Mouse (Mus musculus): Measurements from ENCODE around the gene Gm14743. TPM values are rescaled to one million over a fixed set of nuclear protein-coding genes. Genes with fewer than 3 reads are reported as not detected.
"Not testable (repeated sequence)": the region's sequence is repeated elsewhere in the genome, so short reads cannot be mapped to it uniquely, and the experiment has no call there.

Gm14743 gene
- polyA plus RNA-seq (2015; fragmentation: Nextera tagmentation; extraction: Ambion mirVana): not detected in 2 replicates

DNA sequence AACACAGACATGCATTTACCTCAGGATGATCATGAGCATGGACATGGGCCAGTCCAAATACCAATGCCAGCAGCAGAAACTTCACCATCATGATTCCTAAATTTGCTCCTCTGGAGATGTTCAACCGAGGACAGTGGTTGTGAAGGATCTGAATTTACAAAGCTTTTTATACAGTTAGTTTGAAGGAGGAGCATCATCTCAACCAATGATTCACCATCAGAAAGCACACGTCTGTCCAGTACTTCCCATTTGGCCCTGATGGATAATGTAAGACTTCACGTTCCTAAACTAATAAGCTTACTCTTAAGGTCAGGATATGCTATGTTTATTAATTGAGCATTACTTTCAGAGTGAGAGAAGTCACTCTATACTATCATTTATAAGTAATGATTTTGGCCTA is at the start of gene Gm14743:
Gene Gm14743 (minus strand): TSS at position 101 of the 400 bp plus-strand sequence.
- not testable (repeated sequence) for H3K9ac ChIP-seq; H3K27me3 ChIP-seq (replicated peaks); ATAC-seq (ENCODE audit: insufficient read depth, low FRiP score, low read depth); H3K4me2 ChIP-seq; H3K27ac ChIP-seq; H3K36me3 ChIP-seq; H3K9me3 ChIP-seq; H3K4me3 ChIP-seq (replicated peaks); H3K4me1 ChIP-seq
- WGBS: no CpG with 5 or more reads among the region's 3 CpGs

DNA sequence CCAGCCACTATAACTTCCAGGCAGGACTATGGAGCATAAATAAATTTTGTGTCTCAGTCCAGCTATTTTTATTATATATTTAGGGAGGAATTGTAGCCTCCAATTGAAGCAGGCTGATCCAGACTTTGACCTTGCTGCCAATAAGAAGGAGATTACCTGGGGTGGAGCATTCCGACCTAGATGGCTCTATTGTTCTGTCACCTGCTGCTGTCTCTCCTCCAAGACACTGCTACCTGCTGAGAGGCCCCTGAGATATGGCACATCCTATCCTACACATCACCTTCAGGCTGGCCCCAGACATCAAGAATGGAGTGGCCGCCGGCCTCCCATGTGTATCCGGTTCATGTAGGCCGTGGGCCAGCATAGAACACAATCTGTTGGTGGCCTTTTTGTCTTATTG is 42.9 kb downstream of the Gm14743 start:
- Histone ChIP-seq H3K4me2 (no peak overlapping the region), H3K27me3 (replicated peaks) (no peaks in the 10 kb centered on the region), H3K9ac (no peak overlapping the region), H3K4me1 (no peaks in the 10 kb centered on the region), H3K27ac (no peak overlapping the region), H3K36me3 (no peaks in the 10 kb centered on the region), H3K4me3 (replicated peaks) (no peak overlapping the region), H3K9me3 (no peaks in the 10 kb centered on the region)
- ATAC-seq (ENCODE audit: insufficient read depth, low FRiP score, low read depth): no peak
- 88% methylated on average over 5 of the region's 5 CpGs for WGBS

DNA sequence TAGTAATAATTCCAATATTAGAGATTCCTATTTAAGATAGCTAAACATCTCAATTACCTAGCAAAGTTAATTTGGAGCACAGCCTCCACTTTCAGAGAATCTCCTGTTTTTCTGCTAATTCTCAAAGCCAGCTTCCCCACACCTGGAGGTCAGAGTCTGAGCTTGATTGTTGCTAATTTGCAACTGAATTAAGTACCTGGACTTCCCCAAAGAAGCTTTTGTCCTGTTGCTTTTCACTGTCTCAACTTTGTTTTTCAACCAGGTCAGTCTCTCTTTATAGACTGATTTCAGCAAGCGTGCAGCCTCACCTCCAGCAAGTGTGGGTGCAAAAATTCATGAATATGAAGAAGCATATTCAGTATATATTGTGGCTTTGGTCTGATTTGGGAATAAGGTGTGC is 43.5 kb downstream of the Gm14743 start:
- 62% methylated on average over 1 of the region's 1 CpGs for WGBS
- ATAC-seq (ENCODE audit: insufficient read depth, low FRiP score, low read depth): not testable (repeated sequence)

More for the DNA sequence above, 43.5 kb downstream of the Gm14743 start:
- H3K4me2 ChIP-seq; H3K9ac ChIP-seq; H3K27ac ChIP-seq; H3K27me3 ChIP-seq (replicated peaks); H3K4me3 ChIP-seq (replicated peaks); H3K36me3 ChIP-seq; H3K9me3 ChIP-seq; H3K4me1 ChIP-seq: not testable (repeated sequence)

Other genes with a start within 250 kb of the Gm14743 start
- gene Obp1a, start 154.5 kb downstream of the Gm14743 start, polyA plus RNA-seq (2015; fragmentation: Nextera tagmentation; extraction: Ambion mirVana): not detected in 2 replicates
- not detected in 2 replicates for gene Gm5938, start 120.5 kb downstream of the Gm14743 start, polyA plus RNA-seq (2015; fragmentation: Nextera tagmentation; extraction: Ambion mirVana)
- not detected in 2 replicates for gene Obp1b, start 59.1 kb downstream of the Gm14743 start, polyA plus RNA-seq (2015; fragmentation: Nextera tagmentation; extraction: Ambion mirVana)
- not detected in 2 replicates for gene 4930480E11Rik, start 123.7 kb upstream of the Gm14743 start, polyA plus RNA-seq (2015; fragmentation: Nextera tagmentation; extraction: Ambion mirVana)

All from stomach, embryonic 15.5 days (tissue).